Mouse (Mus musculus) thymus, adult 2 months (tissue): ENCODE data around the gene Ccne1. TPM values are rescaled to one million over a fixed set of nuclear protein-coding genes. Genes with fewer than 3 reads are reported as not detected.

Experiments used
- DNase-seq: peaks from one replicate; pipeline ENCODE4 v3.0.0; 2021
- H3K27ac ChIP-seq: fragments of 200-500 bp; 2 replicates; pipeline ENCODE4 v1.5.1; 2012; ENCODE audit warnings: low read length, control low read depth; ENCODE audit not compliant: control insufficient read depth, insufficient read depth
- H3K27me3 ChIP-seq: fragments of 200-500 bp; 2 replicates; pipeline ENCODE4 v1.6.1; 2012; ENCODE audit warnings: mild to moderate bottlenecking, low read length, moderate library complexity, mixed read lengths; ENCODE audit not compliant: control insufficient read depth, insufficient read depth
- H3K36me3 ChIP-seq: fragments of 200-500 bp; 2 replicates; pipeline ENCODE4 v1.6.1; 2012; ENCODE audit warnings: mild to moderate bottlenecking, low read length, moderate library complexity; ENCODE audit not compliant: control insufficient read depth, insufficient read depth
- H3K4me1 ChIP-seq: fragments of 200-500 bp; replicated peaks from 2 replicates; pipeline ENCODE4 v1.6.1; 2012; ENCODE audit warnings: low read length; ENCODE audit not compliant: control insufficient read depth, insufficient read depth
- H3K4me3 ChIP-seq: fragments of 200-500 bp; 2 replicates; pipeline ENCODE4 v1.5.1; 2012; ENCODE audit warnings: mild to moderate bottlenecking, low read length, control low read depth, moderate library complexity; ENCODE audit not compliant: control insufficient read depth, insufficient read depth
- CTCF ChIP-seq: fragments of 200-500 bp; IDR thresholded peaks from 2 replicates; pipeline ENCODE4 v1.5.1; 2012; ENCODE audit warnings: mild to moderate bottlenecking, control low read depth, low read length, moderate library complexity, borderline replicate concordance; ENCODE audit not compliant: control insufficient read depth, poor library complexity, insufficient read depth; ENCODE audit errors: extremely low read depth
- POLR2A ChIP-seq: fragments of 200-500 bp; IDR thresholded peaks from 2 replicates; pipeline ENCODE4 v1.6.1; 2012; ENCODE audit warnings: mild to moderate bottlenecking, low read length, control low read depth, moderate library complexity; ENCODE audit not compliant: control insufficient read depth, poor library complexity, insufficient read depth; ENCODE audit errors: extremely low read depth
- WGBS: fragments of 180-500 bp; shearing (Covaris S2); methylation state at CpG from one replicate; pipeline ENCODE4 v1.1.7; 2018; 5-methylcytosine and 5-hydroxymethylcytosine counted together
- polyA plus RNA-seq: library from polyadenylated mRNA; depleted of rRNA; stranded (reverse); fragments of >200 nt; gene quantifications from 2 replicates; pipeline ENCODE4 v1.2.3, GENCODE M21; 2012

The Ccne1 gene
- polyA plus RNA-seq, 1 experiment: 27.1 TPM

DNA sequence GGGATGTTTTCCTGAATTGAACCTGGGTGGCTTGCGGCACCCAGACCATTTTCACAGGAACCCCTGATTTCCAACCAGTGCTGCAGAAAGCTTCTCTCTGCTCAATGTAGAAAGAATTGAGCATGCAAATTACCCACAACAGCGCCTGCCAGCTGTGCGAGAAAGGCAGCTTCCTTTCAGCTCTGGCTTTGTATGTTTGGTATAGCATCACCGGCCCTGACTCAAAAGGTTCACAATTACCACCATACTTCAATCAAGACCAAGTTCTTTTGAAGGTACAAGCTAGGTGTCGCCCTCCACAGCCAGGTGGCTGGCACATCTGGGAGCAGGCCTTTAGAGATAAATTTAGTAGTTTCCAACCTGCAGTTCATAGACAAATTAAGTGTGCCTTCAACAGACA lies 3.2 kb downstream of the Ccne1 start:
- WGBS: 10% methylated on average over 5 of the region's 5 CpGs
- no peaks in the 10 kb centered on the region for H3K27me3 ChIP-seq

DNA sequence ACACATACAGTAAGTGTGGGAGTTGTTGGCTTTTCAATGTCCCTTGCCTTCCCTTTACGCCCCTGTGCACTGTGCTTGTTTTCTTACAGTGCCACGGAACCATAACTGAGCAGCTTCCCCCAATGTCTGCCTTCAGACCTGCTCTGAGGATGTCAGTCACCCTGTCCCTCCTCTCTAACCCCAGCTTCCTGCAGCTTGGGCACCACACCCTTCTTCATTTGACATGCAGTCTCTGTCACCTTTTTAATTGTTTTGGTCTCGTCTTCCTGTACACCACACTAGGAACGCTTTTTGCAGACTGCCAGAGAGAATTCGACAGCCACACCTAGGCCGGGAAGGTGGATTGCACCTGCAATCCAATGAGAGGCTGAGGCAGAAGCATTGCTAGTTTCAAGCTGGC lies 13.0 kb downstream of the Ccne1 start:
- 29% methylated on average over 6 of the region's 6 CpGs for WGBS
- peak overlapping the region; percentile 90 for H3K27ac ChIP-seq
- DNase-seq: peak; percentile 37

More for the DNA sequence above, 3.2 kb downstream of the Ccne1 start:
- H3K4me3 ChIP-seq: no peak overlapping the region
- TF ChIP-seq POLR2A (no peak), CTCF (no peak)
- H3K36me3 ChIP-seq: peaks cover 17% of the 10 kb centered on the region
- H3K27ac ChIP-seq: peak overlapping the region; percentile 82
- peaks cover 35% of the 10 kb centered on the region for H3K4me1 ChIP-seq
- peak; percentile 59 for DNase-seq

GRCm38 (mm10) chr7:38093101-38093500 lies 14.2 kb downstream of the Ccne1 start:
- Histone ChIP-seq H3K4me1 (peaks cover 42% of the 10 kb centered on the region), H3K27me3 (no peaks in the 10 kb centered on the region), H3K27ac (no peak overlapping the region), H3K4me3 (no peak overlapping the region), H3K36me3 (peaks cover 6% of the 10 kb centered on the region)
- DNase-seq: no peak
- TF ChIP-seq CTCF: no peak
- TF ChIP-seq POLR2A: no peak
- 55% methylated on average over 2 of the region's 2 CpGs for WGBS

More for the DNA sequence above, 13.0 kb downstream of the Ccne1 start:
- peaks cover 38% of the 10 kb centered on the region for H3K4me1 ChIP-seq
- peaks cover 17% of the 10 kb centered on the region for H3K36me3 ChIP-seq
- H3K4me3 ChIP-seq: no peak overlapping the region
- H3K27me3 ChIP-seq: no peaks in the 10 kb centered on the region
- TF ChIP-seq POLR2A (no peak), CTCF (no peak)

DNA sequence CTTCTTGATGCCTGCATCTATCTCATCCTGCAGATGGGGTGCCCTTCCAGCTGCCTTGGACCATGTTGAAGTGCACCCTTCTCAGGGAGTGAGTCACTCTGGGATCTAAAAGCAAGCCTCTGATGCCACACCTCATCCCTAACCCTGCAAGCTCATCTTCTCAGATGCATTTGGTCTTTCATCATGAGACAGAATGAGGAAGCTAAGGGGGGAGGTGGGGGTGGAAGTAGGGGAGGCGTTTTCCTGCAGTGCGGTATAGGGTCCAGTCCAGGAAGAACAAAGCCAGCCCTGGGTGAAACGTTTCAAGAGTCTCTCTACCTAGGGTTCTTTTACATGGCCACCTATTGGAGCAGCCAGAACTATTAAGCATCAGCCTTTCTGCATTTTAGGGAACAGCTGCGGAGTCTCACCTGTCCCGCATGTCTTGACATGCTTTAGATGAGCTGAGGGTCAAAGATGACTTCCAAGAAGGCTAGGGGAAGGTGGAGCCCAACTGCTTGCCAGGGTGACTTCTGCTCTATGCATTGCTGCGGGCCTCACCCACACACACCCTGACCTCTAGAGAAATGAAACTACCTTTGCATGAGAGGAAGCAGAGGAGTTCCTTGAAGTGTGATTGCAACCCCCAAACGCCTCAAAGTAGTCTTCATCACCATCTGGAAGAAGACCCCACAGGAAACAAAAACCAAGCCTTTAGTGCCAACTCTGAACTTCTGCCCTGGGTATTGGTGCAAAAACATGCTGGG lies 17.2 kb downstream of the Ccne1 start:
- DNase-seq: no peak
- H3K36me3 ChIP-seq: no peaks in the 10 kb centered on the region
- 11% methylated on average over 7 of the region's 7 CpGs for WGBS
- peaks cover 56% of the 10 kb centered on the region for H3K4me1 ChIP-seq
- TF ChIP-seq POLR2A (no peak), CTCF (no peak)
- no peaks in the 10 kb centered on the region for H3K27me3 ChIP-seq
- peak overlapping the region; percentile 85 for H3K27ac ChIP-seq
- H3K4me3 ChIP-seq: no peak overlapping the region

DNA sequence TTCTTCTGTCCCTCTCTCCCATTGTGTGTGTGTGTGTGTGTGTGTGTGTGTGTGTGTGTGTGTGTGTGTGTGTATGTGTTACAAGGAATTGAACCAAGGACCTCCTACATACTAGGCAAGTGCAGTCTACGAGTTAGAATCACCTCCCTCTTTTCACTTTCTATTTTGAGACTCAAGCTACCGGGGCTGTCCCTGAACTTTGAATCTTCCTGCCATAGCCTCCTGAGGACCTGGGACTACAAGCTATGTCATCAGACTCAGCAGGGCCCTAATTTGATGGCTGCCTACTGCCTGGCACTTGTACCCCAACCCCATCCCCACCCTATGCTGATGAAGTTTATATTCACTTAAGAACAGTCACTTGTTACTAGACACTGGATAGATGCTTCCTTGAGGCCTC lies 18.9 kb downstream of the Ccne1 start:
- DNase-seq: no peak
- Histone ChIP-seq H3K4me1 (peaks cover 48% of the 10 kb centered on the region), H3K27ac (no peak overlapping the region), H3K27me3 (no peaks in the 10 kb centered on the region), H3K4me3 (no peak overlapping the region), H3K36me3 (no peaks in the 10 kb centered on the region)
- no peak for TF ChIP-seq POLR2A
- TF ChIP-seq CTCF: no peak
- WGBS: 35% methylated on average over 2 of the region's 2 CpGs

GRCm38 (mm10) chr7:38087856-38088255 lies 19.5 kb downstream of the Ccne1 start:
- no peak for DNase-seq
- 95% methylated on average over 8 of the region's 8 CpGs for WGBS

DNA sequence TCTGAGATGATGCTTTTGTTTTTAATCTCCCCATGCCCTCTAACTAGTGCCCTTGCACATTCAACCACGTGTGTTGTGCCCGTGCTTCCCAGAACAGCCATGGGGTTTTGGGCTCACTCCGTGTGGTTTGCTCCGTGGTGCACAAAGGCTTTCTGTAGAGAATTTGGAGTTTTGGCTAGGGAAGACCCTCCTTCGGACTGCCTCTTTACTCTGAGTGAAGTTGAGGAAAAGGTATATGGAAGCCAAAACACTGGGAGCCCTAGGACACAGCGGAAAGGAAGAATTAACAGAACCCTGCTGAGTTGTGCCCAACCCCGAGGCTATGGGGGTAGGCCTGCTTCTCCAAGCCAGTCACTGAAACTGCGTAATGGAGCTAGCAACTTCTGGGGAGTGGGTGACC lies 20.9 kb downstream of the Ccne1 start:
- DNase-seq: no peak
- no peak overlapping the region for H3K4me3 ChIP-seq
- TF ChIP-seq POLR2A (no peak), CTCF (no peak)
- 87% methylated on average over 8 of the region's 8 CpGs for WGBS
- no peak overlapping the region for H3K27ac ChIP-seq
- no peaks in the 10 kb centered on the region for H3K36me3 ChIP-seq
- peaks cover 39% of the 10 kb centered on the region for H3K4me1 ChIP-seq
- H3K27me3 ChIP-seq: no peaks in the 10 kb centered on the region

More at GRCm38 (mm10) chr7:38087856-38088255, 19.5 kb downstream of the Ccne1 start:
- Histone ChIP-seq H3K27ac (no peak overlapping the region), H3K36me3 (no peaks in the 10 kb centered on the region), H3K4me1 (peaks cover 42% of the 10 kb centered on the region), H3K4me3 (no peak overlapping the region), H3K27me3 (no peaks in the 10 kb centered on the region)
- TF ChIP-seq POLR2A: no peak
- no peak for TF ChIP-seq CTCF
